Mouse (Mus musculus) skeletal muscle tissue, adult 2 months (tissue): ENCODE results near the gene Gm527.

Experiments used
- DNase-seq: peaks from one replicate; pipeline ENCODE4 v3.0.0-alpha.2; 2012; ENCODE audit warnings: low read depth, low spot score

The Gm527 gene

GRCm38 (mm10) chr12:64917578-64918471 is at the start of gene Gm527:
Gene Gm527 (plus strand): TSS chr12:64917906.
- DNase-seq, result peak; percentile 95

DNA sequence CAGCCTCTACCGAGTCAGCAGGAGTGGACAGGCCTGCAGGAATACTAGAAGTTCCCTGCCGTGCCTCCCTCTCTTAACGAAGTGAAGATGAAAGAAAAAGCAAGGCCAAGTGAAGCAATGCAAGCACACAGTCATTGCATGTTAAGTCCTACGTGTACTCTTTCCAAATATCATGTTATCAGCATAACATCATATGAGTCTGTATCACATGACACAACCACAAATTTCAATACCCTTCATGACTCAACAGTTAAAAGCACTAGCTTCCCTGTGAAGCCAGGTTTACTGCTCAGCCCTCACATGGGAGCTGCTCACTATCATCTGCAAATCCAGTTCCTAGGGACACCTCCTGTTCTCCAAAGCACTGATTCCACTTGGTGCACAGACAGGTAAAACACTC is 46.6 kb upstream of the Gm527 start:
- no peak for DNase-seq

DNA sequence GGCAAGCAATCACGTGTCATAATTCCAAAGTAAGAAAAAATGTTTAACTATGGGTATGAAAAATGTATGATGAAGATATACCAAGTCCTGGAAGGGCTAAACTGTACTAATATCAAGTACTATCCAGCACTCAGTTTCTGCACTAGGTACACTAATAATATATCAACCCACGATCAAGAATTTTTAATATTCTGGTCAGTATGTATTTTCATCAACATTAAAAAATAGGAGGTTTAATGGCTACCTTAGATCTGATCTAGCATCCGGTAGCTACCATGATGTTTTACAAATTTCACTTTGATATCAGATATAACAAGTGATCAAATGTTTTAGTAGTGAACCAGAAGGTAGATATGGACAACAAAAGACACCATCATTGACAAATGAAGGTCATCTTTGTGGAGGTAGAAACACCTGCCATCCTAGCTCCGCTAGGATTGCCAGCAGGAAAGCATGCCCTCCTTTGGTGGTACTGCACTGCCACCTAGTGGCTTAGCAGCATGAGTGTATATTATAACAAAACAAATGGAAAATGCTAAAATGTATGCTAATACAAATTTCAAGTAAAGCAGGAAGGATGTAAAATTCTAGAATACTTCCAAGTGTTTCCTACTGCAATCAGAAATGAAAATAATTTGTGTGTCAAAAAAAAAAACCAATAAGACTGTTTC is 20.5 kb upstream of the Gm527 start:
- DNase-seq, result no peak

DNA sequence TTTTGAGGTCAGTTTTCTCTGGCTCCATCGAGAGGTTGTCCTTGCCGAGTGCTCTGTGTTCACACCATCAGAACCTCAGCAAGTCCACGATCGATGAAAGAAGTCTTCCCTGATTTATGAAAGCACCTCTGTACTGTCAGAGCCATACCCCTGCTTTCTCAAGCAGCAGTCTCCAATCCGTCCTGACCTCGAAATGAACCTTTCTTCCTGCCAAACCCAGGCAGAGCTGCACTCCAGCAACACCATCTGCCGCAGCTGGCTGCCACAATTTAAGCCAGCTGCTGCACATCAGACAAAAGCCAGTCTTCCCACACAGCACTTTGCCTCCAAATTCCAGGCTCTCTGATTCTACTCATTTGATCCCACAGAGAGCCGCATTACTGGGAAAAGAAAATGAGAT is 15.2 kb upstream of the Gm527 start:
- DNase-seq, result peak; percentile 76

DNA sequence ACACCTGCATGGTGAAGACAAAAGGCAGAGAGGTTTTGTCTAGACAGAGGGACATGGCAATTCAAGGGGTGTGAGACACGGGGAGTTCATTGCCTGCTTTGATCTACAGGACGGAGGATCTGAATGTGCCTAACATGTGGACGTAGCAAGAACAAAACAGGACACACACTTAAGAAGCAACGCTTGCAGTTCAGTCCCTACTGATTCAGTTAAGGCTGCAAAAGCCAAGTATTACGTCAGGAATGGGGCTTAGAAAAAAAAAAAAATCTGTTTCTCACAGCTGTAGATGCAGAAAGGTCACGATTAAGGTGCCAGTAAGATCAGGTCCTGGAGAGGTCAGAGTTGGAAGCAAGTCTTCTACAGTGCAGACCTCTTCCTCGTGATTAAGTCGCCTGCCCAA is 14.5 kb upstream of the Gm527 start:
- DNase-seq, result peak; percentile 59

DNA sequence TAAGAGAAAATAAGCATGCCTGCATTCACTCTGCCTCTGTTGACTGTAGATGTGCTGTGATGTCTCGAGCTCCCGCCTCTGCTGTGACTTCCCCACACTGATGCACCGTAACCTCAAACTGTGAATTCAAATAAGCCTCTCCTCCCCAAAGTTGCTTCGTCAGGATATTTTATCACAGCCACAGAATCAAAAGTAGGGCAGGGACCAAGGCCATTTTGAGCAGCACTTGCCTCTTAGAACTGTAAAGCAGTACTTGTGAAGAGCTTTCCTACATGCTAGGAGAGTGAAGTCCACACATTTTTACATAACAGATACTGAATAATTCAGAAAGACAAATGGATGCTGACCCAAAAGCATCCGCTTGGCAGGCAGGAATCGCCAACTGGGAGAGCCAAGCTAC is 4.7 kb upstream of the Gm527 start:
- DNase-seq, result no peak

- no peak for DNase-seq
These were observed 971 bp upstream of the Gm527 start for GRCm38 (mm10) chr12:64916735-64917134.

- no peak for DNase-seq
These were observed 19.8 kb downstream of the Gm527 start for GRCm38 (mm10) chr12:64937493-64937892.

DNA sequence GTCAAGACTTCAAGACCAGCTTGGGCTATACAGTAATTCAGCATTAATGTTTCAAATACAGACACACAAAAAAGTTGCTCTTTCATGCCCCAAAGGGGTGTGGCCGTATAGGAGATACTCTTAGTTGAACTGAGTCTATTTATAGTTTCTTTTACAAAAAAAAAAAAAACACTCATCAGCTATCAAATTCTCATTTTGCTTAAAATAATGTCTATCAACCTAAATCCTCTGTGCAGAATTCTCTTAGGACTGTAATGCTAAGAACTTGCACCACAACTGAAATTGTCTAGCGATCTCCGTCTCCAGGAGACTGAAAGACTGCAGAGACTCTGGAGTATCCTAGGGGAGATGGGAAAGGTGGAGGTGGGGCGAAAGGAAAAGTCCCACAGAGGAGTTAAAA is 46.9 kb downstream of the Gm527 start:
- DNase-seq, result no peak

DNA sequence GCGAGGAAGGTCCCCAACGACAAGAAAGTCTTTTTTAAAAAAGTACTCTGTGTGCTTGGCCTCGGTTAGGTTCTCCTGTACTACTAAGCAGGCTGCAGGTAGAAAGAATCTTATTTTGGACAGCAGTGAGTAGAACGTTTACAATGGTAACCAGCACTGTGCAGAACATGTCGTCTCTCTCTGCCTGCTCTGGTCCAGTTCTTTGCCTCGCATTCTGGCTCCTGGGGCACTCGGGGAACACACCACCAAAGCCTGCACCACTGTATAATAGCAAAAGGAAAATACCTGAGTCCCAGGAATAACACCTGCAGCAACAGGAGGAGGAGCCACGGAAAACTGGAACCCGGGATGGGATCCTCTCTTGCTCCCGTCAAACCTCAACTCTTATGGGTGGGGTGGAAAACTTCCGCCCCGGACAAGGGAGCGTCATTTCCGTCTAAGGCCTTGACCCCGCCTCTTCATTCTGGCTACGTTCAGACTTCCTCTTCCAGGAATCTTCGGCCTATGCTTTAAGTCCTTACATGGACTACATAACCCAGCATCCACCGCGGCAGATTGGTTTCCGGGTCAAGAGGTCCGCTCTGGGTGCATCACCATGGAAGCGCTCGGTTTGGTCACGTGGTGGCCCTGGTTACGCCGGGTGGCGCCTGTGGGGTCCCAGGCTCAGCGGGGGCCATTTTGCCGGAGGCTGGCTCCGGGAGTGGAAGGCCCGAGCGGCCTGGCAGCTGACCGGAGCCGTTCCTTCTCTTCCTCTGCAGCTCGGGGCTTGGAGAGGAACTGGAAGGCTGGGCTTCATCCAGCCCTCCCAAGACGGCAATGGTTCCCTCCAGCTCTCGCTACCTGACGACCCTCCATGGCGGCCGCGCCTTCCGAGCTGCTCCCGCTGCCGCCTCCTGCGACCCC is 47.7 kb downstream of the Gm527 start, which contains the start of the genes Klhl28 and Togaram1:
Klhl28 (minus strand) TSS at position 411 of the 903 bp plus-strand sequence.
Togaram1 (plus strand) TSS at position 681 of the 903 bp plus-strand sequence.
- DNase-seq, result peak; percentile 97

DNA sequence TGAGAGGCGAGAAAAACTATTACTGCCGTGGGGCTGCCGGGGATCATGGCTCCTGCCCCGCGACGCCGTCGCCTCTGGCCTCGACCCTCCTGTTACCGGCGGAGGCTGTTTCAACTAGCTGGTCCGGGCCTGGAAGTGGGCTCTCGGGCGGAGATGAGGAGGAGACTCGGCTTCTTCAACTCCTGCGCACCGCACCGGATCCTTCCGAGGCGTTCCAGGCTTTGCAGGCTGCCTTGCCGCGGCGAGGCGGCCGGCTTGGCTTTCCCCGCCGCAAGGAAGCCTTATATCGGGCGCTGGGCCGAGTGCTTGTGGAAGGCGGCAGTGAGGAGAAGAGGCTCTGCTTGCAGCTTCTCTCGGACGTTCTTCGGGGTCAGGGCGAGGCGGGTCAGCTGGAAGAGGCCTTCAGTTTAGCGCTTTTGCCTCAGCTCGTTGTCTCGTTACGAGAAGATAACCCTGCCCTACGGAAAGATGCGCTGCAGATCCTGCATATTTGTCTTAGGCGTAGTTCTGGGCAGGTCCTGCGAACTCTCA is 48.5 kb downstream of the Gm527 start:
- DNase-seq, result no peak

- DNase-seq, result no peak
These were observed 49.1 kb downstream of the Gm527 start for GRCm38 (mm10) chr12:64966652-64967435.

DNA sequence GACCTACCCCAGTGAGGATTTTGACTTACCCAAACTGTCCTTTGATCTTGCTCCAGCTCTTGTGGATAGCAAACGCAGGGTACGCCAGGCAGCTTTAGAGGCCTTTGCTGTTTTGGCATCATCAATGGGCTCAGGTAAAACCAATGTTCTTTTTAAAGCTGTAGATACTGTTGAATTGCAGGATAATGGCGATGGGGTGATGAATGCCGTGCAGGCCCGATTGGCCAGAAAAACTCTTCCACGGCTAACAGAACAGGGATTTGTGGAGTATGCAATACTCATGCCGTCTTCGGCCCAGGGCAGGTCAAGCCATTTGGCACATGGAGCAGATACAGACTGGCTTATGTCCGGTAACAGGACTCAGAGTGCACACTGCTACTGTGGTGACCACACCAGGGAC is 49.8 kb downstream of the Gm527 start:
- no peak for DNase-seq

DNA sequence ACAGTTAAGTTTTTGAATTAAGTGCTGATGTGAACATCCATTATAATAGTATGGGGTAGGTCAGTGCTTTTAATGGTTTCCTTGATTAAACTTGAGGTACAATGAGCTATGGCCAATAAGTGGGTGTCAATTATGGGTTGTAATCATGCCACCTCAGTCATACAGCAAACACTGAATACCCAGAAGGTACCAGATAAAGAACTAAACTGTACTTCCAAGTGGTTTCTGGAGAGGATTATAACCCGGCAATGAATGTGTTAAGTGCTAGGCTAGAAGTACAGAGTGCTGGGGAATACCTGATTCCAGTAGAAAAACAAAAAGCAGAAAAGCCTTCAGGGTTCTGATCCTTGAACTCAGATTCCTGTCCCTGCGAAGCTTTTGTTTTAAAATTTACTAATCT is 50.4 kb downstream of the Gm527 start:
- DNase-seq, result no peak

GRCm38 (mm10) chr12:64971399-64971798 is 53.7 kb downstream of the Gm527 start:
- DNase-seq, result no peak

DNA sequence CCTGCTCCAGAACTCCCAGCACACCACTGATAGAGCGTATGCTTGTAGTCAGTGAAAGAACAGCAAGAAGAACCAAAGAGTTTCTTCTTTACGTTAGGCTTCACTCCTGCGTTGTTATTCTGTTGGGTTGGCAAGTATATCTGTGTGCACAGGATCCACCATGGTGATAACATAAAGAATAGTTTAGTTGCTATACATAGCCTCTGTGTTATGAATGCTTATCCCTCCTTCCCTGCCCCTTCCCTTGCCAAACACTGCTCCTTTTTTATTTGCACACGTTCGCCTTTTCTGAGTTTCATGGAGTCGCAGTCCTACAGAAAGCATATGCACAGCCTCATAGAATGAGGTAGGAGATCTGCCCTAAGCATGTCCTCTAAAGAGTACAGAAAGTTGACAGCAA is 54.4 kb downstream of the Gm527 start:
- DNase-seq, result no peak
